ENCODE assay signal across 8 mouse cellular contexts in genomic region chr11:18750911-18751841, GRCm38 (mm10).
DNase-seq lines count a peak whose midpoint lies in the region; ATAC-seq and TF ChIP-seq lines count a peak whose summit lies in the region.

No protein-coding gene starts in this region.

- TF ChIP-seq POLR2A in cerebellum, adult 2 months (IDR thresholded peaks at IDR 0.05; ENCODE audit: borderline replicate concordance, insufficient read depth, low read length) = peak; percentile 63; the same call in 1 of the 2 replicates

- no peaks in the 10 kb centered on the region for H3K9me3 ChIP-seq in forebrain, embryonic 16.5 days (ENCODE audit: control insufficient read depth, low read length)
- no peaks in the 10 kb centered on the region for H3K9me3 ChIP-seq in midbrain, embryonic 10.5 days (replicated peaks)

- no peaks in the 10 kb centered on the region for H3K36me3 ChIP-seq in forebrain, embryonic 16.5 days (ENCODE audit: control insufficient read depth, insufficient read depth)
- H3K36me3 ChIP-seq in midbrain, embryonic 10.5 days = no peaks in the 10 kb centered on the region

- H3K4me1 ChIP-seq in cerebellum, adult 2 months (ENCODE audit: control insufficient read depth, insufficient read depth, low read length) = peaks cover 6% of the 10 kb centered on the region; the same call in 1 of the 2 replicates
- peaks cover 52% of the 10 kb centered on the region for H3K4me1 ChIP-seq in forebrain, embryonic 16.5 days (replicated peaks; ENCODE audit: control insufficient read depth, insufficient read depth, low read length)
- H3K4me1 ChIP-seq in midbrain, embryonic 10.5 days = peaks cover 87% of the 10 kb centered on the region

- 3% methylated on average over 20 of the region's 20 CpGs for WGBS in cerebellum, adult 2 months
- WGBS in forebrain, embryonic 16.5 days = 7% methylated on average over 20 of the region's 20 CpGs
- 38% methylated on average over 20 of the region's 20 CpGs for WGBS in midbrain, embryonic 10.5 days

- H3K27me3 ChIP-seq in cerebellum, adult 2 months (ENCODE audit: control insufficient read depth, insufficient read depth, low read length) = no peaks in the 10 kb centered on the region
- H3K27me3 ChIP-seq in forebrain, embryonic 16.5 days (replicated peaks; ENCODE audit: control insufficient read depth, insufficient read depth, low read length) = no peaks in the 10 kb centered on the region
- H3K27me3 ChIP-seq in midbrain, embryonic 10.5 days (ENCODE audit: low read depth, poor library complexity, severe bottlenecking) = peaks cover 25% of the 10 kb centered on the region

- H3K4me3 ChIP-seq in cerebellum, adult 2 months (replicated peaks; ENCODE audit: insufficient read depth, low read depth, low read length) = peak overlapping the region; percentile 82
- H3K4me3 ChIP-seq in forebrain, embryonic 16.5 days (replicated peaks; ENCODE audit: low read length) = peak overlapping the region; percentile 14
- peak overlapping the region; percentile 24; the same call in 1 of the 2 replicates for H3K4me3 ChIP-seq in midbrain, embryonic 10.5 days

- TF ChIP-seq CTCF in cerebellum, adult 2 months (IDR thresholded peaks at IDR 0.05; ENCODE audit: borderline replicate concordance, insufficient read depth, low read depth, low read length) = no peak

- peak; percentile 75 for ATAC-seq in forebrain, embryonic 16.5 days
- ATAC-seq in monocyte, adult 5-6 weeks (replicated peaks; ENCODE audit: insufficient number of reproducible peaks, low FRiP score, low TSS enrichment, poor library complexity, severe bottlenecking) = no peak

- peak overlapping the region; percentile 52 for H3K4me2 ChIP-seq in forebrain, embryonic 16.5 days (ENCODE audit: low read length)

- H3K9ac ChIP-seq in forebrain, embryonic 16.5 days (replicated peaks; ENCODE audit: low read depth, low read length) = no peak overlapping the region

- DNase-seq in adrenal gland, postnatal 14 days = peak; percentile 13
- DNase-seq in adrenal gland, adult 18-20 months (ENCODE audit: low spot score in 2 of 2) = no peak
- peak; percentile 78 to 80 for DNase-seq in cerebellum, adult 2 months
- no peak for DNase-seq in midbrain, embryonic 10.5 days (ENCODE audit: low spot score)
- DNase-seq in c-Kit-positive CD71-positive TER-119-positive erythroid progenitor cells, embryonic 14.5 days (ENCODE audit: low spot score) = no peak
- no peak for DNase-seq in frontal cortex, postnatal 25 days (ENCODE audit: low spot score in 2 of 2)

- peak overlapping the region; percentile 100 for H3K27ac ChIP-seq in cerebellum, adult 2 months (ENCODE audit: insufficient read depth, low read length)
- H3K27ac ChIP-seq in forebrain, embryonic 16.5 days (ENCODE audit: low read length) = no peak overlapping the region
- no peak overlapping the region for H3K27ac ChIP-seq in midbrain, embryonic 10.5 days (replicated peaks)

Comparison
In these comparisons a context has a peak if more than half of its experiments do, and no peak if none do; other contexts are left out.
1. DNase-seq: peak in adrenal gland, postnatal 14 days (single experiment) and cerebellum, adult 2 months (2 of 2); none in adrenal gland, adult 18-20 months (0 of 2), midbrain, embryonic 10.5 days (single experiment), c-Kit-positive CD71-positive TER-119-positive erythroid progenitor cells, embryonic 14.5 days (single experiment) and frontal cortex, postnatal 25 days (0 of 2).
2. H3K4me3 ChIP-seq: peak in every context shown above with its lines; median percentile 82 in cerebellum, adult 2 months; 24 in midbrain, embryonic 10.5 days; 14 in forebrain, embryonic 16.5 days.